Mouse (Mus musculus) kidney, postnatal 36 days (tissue): Measurements from ENCODE around the gene Ergic1.

Experiments
- DNase-seq, 2 experiments: peaks; one replicate each; pipeline ENCODE4 v3.0.0; 2021 to 2022; ENCODE audit warnings: mixed read lengths in 2 of 2

Gene Ergic1

DNA sequence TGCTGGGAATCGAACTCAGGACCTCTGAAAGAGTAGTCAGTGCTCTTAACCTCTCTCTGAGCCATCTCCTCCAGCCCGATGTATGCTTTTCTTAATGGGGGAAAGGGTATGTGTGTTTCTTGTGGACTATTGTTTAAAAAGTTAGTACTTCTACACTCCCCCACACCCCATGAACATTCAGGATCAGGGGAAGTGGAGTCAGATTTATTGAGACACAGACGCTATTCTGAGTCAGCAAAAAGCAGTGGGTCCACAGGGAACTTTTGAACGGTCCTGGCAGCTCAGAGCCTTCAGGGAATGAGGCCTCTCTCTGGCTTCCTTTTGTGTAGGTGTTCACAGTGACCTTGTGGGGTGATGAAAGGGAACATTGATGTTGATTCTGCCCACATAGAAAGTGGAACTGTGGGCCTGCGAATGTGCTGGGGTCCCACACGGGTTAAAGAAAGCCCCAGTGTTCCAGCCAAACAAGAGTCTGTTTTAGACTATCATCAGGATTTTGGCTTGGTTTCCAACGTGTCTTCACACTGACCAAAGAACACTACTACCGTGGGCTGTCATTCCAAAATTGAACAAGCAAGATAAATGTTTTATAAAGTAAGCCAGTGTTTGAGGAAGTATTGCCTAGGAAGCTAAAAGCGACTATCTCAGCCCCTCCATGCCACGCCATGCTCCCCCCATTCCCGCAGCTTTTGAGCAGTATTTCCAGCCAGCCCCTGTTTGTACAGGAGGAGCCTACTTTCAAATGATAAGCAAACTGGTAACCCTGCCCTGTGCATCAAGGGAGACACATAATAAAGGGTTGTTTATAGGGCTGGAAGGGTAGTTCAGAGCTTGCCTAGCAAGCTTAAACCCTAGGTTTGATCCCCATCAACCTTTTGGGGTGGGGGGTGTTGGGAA lies 144.4 kb downstream of the Ergic1 start:
- DNase-seq = no peak
